Mouse (Mus musculus) yolk sac, embryonic 10.5 days (tissue): ENCODE data around the gene Gm21972.

Experiments
- DNase-seq: peaks from one replicate; pipeline ENCODE4 v3.0.0-alpha.2; 2017; ENCODE audit warnings: low spot score

Gm21972 gene

GRCm38 (mm10) chr1:86161061-86161460 is 27.6 kb downstream of the Gm21972 start:
- no peak for DNase-seq

GRCm38 (mm10) chr1:86174602-86175001 is 41.2 kb downstream of the Gm21972 start:
- no peak for DNase-seq

- DNase-seq = peak; percentile 63
These were observed 42.6 kb downstream of the Gm21972 start for GRCm38 (mm10) chr1:86176066-86176465.

GRCm38 (mm10) chr1:86178462-86179253 is 45.2 kb downstream of the Gm21972 start:
- DNase-seq = peak; percentile 71

GRCm38 (mm10) chr1:86182004-86182709 is 48.7 kb downstream of the Gm21972 start:
- no peak for DNase-seq

- DNase-seq = no peak
These were observed 50.3 kb downstream of the Gm21972 start for GRCm38 (mm10) chr1:86183577-86184263.

GRCm38 (mm10) chr1:86186762-86187161 is 53.3 kb downstream of the Gm21972 start:
- no peak for DNase-seq

- DNase-seq = no peak
These were observed 54.4 kb downstream of the Gm21972 start for GRCm38 (mm10) chr1:86187856-86188255.

- DNase-seq = no peak
These were observed 54.8 kb downstream of the Gm21972 start for GRCm38 (mm10) chr1:86188271-86188670.

- peak; percentile 12 for DNase-seq
These were observed 55.7 kb downstream of the Gm21972 start for GRCm38 (mm10) chr1:86189034-86189702.

- no peak for DNase-seq
These were observed 57.4 kb downstream of the Gm21972 start for GRCm38 (mm10) chr1:86190843-86191242.

GRCm38 (mm10) chr1:86194044-86194443 is 60.6 kb downstream of the Gm21972 start:
- DNase-seq = no peak

- DNase-seq = no peak
These were observed 64.8 kb downstream of the Gm21972 start for GRCm38 (mm10) chr1:86198276-86198675.

- no peak for DNase-seq
These were observed 65.6 kb downstream of the Gm21972 start for GRCm38 (mm10) chr1:86199026-86199425.

- DNase-seq = no peak
These were observed 67.9 kb downstream of the Gm21972 start for GRCm38 (mm10) chr1:86201312-86201711.

GRCm38 (mm10) chr1:86202617-86203219 is 69.3 kb downstream of the Gm21972 start:
- DNase-seq = no peak

- DNase-seq = no peak
These were observed 77.2 kb downstream of the Gm21972 start for GRCm38 (mm10) chr1:86210676-86211075.

- no peak for DNase-seq
These were observed 78.1 kb downstream of the Gm21972 start for GRCm38 (mm10) chr1:86211498-86211897.
